Mouse (Mus musculus): ENCODE results near the gene Gm2888.
"Not testable (repeated sequence)": the region's sequence is repeated elsewhere in the genome, so short reads cannot be mapped to it uniquely, and the experiment has no call there.

Gene Gm2888

DNA sequence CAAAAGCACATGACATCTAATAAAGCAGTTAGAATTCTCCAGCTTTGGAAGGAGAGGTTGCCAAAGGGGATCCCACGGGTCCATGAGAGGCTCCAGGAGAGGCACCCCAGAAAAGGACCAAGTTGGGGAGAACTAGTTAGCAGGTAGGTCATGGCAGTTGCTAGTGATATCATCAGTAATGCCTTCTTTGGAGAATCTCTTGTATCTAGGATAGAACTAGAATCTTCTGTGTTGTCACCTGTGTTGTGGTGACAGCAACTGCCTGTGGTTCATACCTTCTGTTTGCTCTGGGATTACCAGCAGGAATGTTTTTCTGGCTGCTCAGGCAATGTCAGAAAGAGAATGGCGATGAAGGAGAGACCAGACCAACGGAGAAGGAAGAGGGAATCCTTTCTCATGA is at the start of gene Gm2888:
TSS of gene Gm2888 (plus strand) at position 301 of the 400 bp plus-strand sequence.
- not testable (repeated sequence) for DNase-seq (ENCODE audit: extremely low read depth, insufficient read length, low spot score)

GRCm38 (mm10) chr14:3048727-3049512 is 19.1 kb downstream of the Gm2888 start, which contains the start of gene Gm2897:
Gene Gm2897 (plus strand): TSS chr14:3049285.
- DNase-seq (ENCODE audit: extremely low read depth, insufficient read length, low spot score): not testable (repeated sequence)

GRCm38 (mm10) chr14:3049513-3049800 is 19.7 kb downstream of the Gm2888 start:
- not testable (repeated sequence) for DNase-seq (ENCODE audit: extremely low read depth, insufficient read length, low spot score)

- not testable (repeated sequence) for DNase-seq (ENCODE audit: extremely low read depth, insufficient read length, low spot score)
Observed at GRCm38 (mm10) chr14:3050087-3050486, 20.3 kb downstream of the Gm2888 start.

Data from 3134 (cell line).